Mouse (Mus musculus): ENCODE results near the gene Cul9. TPM values are rescaled to one million over a fixed set of nuclear protein-coding genes. Genes with fewer than 3 reads are reported as not detected.

The Cul9 gene
- polyA plus RNA-seq, 1 experiment from 2014 or later = 2.5 TPM

GRCm38 (mm10) chr17:46486995-46487394 is 59.2 kb downstream of the Cul9 start:
- WGBS (ENCODE audit: insufficient replicate concordance) = 6% methylated on average over 8 of the region's 22 CpGs
- no peak for ATAC-seq (replicated peaks; ENCODE audit: insufficient number of reproducible peaks, low FRiP score, low TSS enrichment)
- Histone ChIP-seq H3K4me1 (ENCODE audit: control insufficient read depth, insufficient read depth, low read length) (peaks cover 9% of the 10 kb centered on the region), H3K27ac (ENCODE audit: low read depth, low read length) (no peak overlapping the region), H3K27me3 (ENCODE audit: control insufficient read depth, insufficient read depth, low read length) (peaks cover 58% of the 10 kb centered on the region), H3K4me3 (ENCODE audit: low read depth, low read length) (peak overlapping the region; percentile 41), H3K9ac (ENCODE audit: low read depth, low read length) (no peak overlapping the region), H3K36me3 (ENCODE audit: control insufficient read depth, insufficient read depth, low read length) (no peaks in the 10 kb centered on the region), H3K4me2 (peak overlapping the region; percentile 73), H3K9me3 (replicated peaks; ENCODE audit: control insufficient read depth, low read length) (no peaks in the 10 kb centered on the region)

DNA sequence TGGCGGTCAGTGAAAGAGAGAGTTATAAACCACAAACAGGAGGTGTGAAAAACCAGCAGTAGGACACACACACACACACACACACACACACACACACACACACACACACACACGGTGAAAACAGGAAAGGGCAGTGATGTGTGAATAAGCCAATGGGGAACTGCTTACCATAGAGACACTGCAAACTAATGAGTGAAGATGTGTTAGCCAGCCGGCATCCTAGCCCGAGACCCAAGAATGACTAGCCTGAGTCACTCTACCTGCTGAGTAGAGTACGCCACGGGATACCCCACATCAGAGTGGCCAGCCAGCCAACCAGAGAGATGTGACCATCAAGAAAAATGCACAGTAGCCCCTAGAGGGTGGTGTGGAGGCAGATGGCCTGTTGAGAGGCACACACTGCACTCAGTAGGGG is 61.7 kb downstream of the Cul9 start:
- 17% methylated on average over 6 of the region's 6 CpGs for WGBS (ENCODE audit: insufficient replicate concordance)
- H3K4me3 ChIP-seq (ENCODE audit: low read depth, low read length) = no peak overlapping the region
- no peaks in the 10 kb centered on the region for H3K9me3 ChIP-seq (replicated peaks; ENCODE audit: control insufficient read depth, low read length)
- H3K4me2 ChIP-seq = peak overlapping the region; percentile 82
- ATAC-seq (replicated peaks; ENCODE audit: insufficient number of reproducible peaks, low FRiP score, low TSS enrichment) = no peak
- peaks cover 59% of the 10 kb centered on the region for H3K27me3 ChIP-seq (ENCODE audit: control insufficient read depth, insufficient read depth, low read length)
- H3K36me3 ChIP-seq (ENCODE audit: control insufficient read depth, insufficient read depth, low read length) = no peaks in the 10 kb centered on the region
- no peak overlapping the region for H3K27ac ChIP-seq (ENCODE audit: low read depth, low read length)
- no peak overlapping the region for H3K9ac ChIP-seq (ENCODE audit: low read depth, low read length)
- peaks cover 9% of the 10 kb centered on the region for H3K4me1 ChIP-seq (ENCODE audit: control insufficient read depth, insufficient read depth, low read length)

DNA sequence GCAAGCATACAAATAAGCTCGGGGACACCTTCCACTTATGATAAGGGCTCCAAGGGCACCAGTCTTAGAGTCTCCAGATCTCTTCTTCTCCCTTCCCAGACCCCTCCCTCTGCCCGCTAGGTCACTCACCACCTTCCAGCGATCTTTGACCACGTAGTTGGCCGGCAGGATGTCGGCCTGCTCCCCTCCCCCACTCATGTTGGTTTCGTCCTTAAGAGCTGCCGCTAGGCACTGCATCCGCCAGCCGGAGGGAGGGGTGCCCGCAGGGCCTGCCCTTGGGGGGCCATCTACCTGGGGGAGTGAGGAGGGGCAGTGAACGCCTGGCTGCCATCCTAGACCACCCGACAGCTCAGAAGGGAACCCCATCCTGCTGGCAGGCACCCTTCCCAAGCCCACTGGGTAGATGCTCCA is 62.2 kb downstream of the Cul9 start:
- H3K9me3 ChIP-seq (replicated peaks; ENCODE audit: control insufficient read depth, low read length) = no peaks in the 10 kb centered on the region
- H3K36me3 ChIP-seq (ENCODE audit: control insufficient read depth, insufficient read depth, low read length) = no peaks in the 10 kb centered on the region
- no peak for ATAC-seq (replicated peaks; ENCODE audit: insufficient number of reproducible peaks, low FRiP score, low TSS enrichment)
- H3K4me1 ChIP-seq (ENCODE audit: control insufficient read depth, insufficient read depth, low read length) = peaks cover 9% of the 10 kb centered on the region
- peaks cover 59% of the 10 kb centered on the region for H3K27me3 ChIP-seq (ENCODE audit: control insufficient read depth, insufficient read depth, low read length)
- peak overlapping the region; percentile 82 for H3K4me2 ChIP-seq
- 3% methylated on average over 13 of the region's 13 CpGs for WGBS (ENCODE audit: insufficient replicate concordance)
- peak overlapping the region; percentile 39 for H3K4me3 ChIP-seq (ENCODE audit: low read depth, low read length)
- peak overlapping the region; percentile 60 for H3K9ac ChIP-seq (ENCODE audit: low read depth, low read length)
- no peak overlapping the region for H3K27ac ChIP-seq (ENCODE audit: low read depth, low read length)

GRCm38 (mm10) chr17:46483561-46484001 is 62.6 kb downstream of the Cul9 start:
- no peaks in the 10 kb centered on the region for H3K9me3 ChIP-seq (replicated peaks; ENCODE audit: control insufficient read depth, low read length)
- WGBS (ENCODE audit: insufficient replicate concordance) = under 1% methylated on average over 16 of the region's 16 CpGs
- H3K4me3 ChIP-seq (ENCODE audit: low read depth, low read length) = peak overlapping the region; percentile 39
- H3K27me3 ChIP-seq (ENCODE audit: control insufficient read depth, insufficient read depth, low read length) = peaks cover 55% of the 10 kb centered on the region
- peaks cover 9% of the 10 kb centered on the region for H3K4me1 ChIP-seq (ENCODE audit: control insufficient read depth, insufficient read depth, low read length)
- H3K27ac ChIP-seq (ENCODE audit: low read depth, low read length) = no peak overlapping the region
- peak overlapping the region; percentile 82 for H3K4me2 ChIP-seq
- peak; percentile 32; the same call in 1 of the 2 replicates for ATAC-seq (replicated peaks; ENCODE audit: insufficient number of reproducible peaks, low FRiP score, low TSS enrichment)
- H3K9ac ChIP-seq (ENCODE audit: low read depth, low read length) = peak overlapping the region; percentile 60; the same call in 1 of the 2 replicates
- H3K36me3 ChIP-seq (ENCODE audit: control insufficient read depth, insufficient read depth, low read length) = no peaks in the 10 kb centered on the region

- peaks cover 2% of the 10 kb centered on the region; the same call in 1 of the 2 replicates for H3K4me1 ChIP-seq (ENCODE audit: control insufficient read depth, insufficient read depth, low read length)
- peaks cover 14% of the 10 kb centered on the region for H3K27me3 ChIP-seq (ENCODE audit: control insufficient read depth, insufficient read depth, low read length)
- no peaks in the 10 kb centered on the region for H3K36me3 ChIP-seq (ENCODE audit: control insufficient read depth, insufficient read depth, low read length)
- H3K4me3 ChIP-seq (ENCODE audit: low read depth, low read length) = no peak overlapping the region
- ATAC-seq (replicated peaks; ENCODE audit: insufficient number of reproducible peaks, low FRiP score, low TSS enrichment) = no peak; the same call in 1 of the 2 replicates
- H3K9ac ChIP-seq (ENCODE audit: low read depth, low read length) = no peak overlapping the region
- no peaks in the 10 kb centered on the region for H3K9me3 ChIP-seq (replicated peaks; ENCODE audit: control insufficient read depth, low read length)
- H3K4me2 ChIP-seq = no peak overlapping the region
- 78% methylated on average over 15 of the region's 15 CpGs for WGBS (ENCODE audit: insufficient replicate concordance)
- no peak overlapping the region for H3K27ac ChIP-seq (ENCODE audit: low read depth, low read length)
Measured at GRCm38 (mm10) chr17:46477286-46477685, 68.9 kb downstream of the Cul9 start.

DNA sequence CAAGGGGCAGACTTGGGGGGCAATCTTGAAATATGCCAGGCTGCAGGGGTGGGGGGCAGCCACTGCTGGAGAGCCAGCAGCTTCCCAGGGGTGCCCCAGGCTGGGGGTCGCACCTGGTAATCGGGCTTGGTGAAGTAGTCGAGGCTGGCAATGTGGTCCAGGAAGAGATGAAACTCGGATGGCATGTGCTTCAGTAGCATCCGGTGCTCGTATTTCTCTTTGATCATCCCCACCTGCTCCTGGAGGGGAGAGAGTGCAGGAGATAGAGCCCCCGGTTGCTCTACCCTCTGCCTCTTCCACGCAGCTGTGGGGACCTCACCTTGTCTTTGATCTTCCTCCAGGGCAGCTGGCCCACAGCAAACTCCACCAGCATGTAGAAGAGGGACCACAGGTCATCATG is 69.6 kb downstream of the Cul9 start:
- H3K4me3 ChIP-seq (ENCODE audit: low read depth, low read length) = no peak overlapping the region
- 74% methylated on average over 8 of the region's 8 CpGs for WGBS (ENCODE audit: insufficient replicate concordance)

GRCm38 (mm10) chr17:46467830-46468229 is 78.4 kb downstream of the Cul9 start:
- Histone ChIP-seq H3K27ac (ENCODE audit: low read depth, low read length) (no peak overlapping the region), H3K36me3 (ENCODE audit: control insufficient read depth, insufficient read depth, low read length) (no peaks in the 10 kb centered on the region), H3K9ac (ENCODE audit: low read depth, low read length) (no peak overlapping the region), H3K27me3 (ENCODE audit: control insufficient read depth, insufficient read depth, low read length) (peaks cover 9% of the 10 kb centered on the region; the same call in 1 of the 2 replicates), H3K4me1 (ENCODE audit: control insufficient read depth, insufficient read depth, low read length) (no peaks in the 10 kb centered on the region), H3K4me2 (no peak overlapping the region), H3K4me3 (ENCODE audit: low read depth, low read length) (no peak overlapping the region), H3K9me3 (replicated peaks; ENCODE audit: control insufficient read depth, low read length) (no peaks in the 10 kb centered on the region)
- ATAC-seq (replicated peaks; ENCODE audit: insufficient number of reproducible peaks, low FRiP score, low TSS enrichment) = no peak
- WGBS (ENCODE audit: insufficient replicate concordance) = 70% methylated on average over 9 of the region's 9 CpGs

More for the DNA sequence above, 69.6 kb downstream of the Cul9 start:
- H3K27ac ChIP-seq (ENCODE audit: low read depth, low read length) = no peak overlapping the region
- H3K36me3 ChIP-seq (ENCODE audit: control insufficient read depth, insufficient read depth, low read length) = no peaks in the 10 kb centered on the region
- no peak for ATAC-seq (replicated peaks; ENCODE audit: insufficient number of reproducible peaks, low FRiP score, low TSS enrichment)
- no peak overlapping the region for H3K9ac ChIP-seq (ENCODE audit: low read depth, low read length)
- no peaks in the 10 kb centered on the region for H3K9me3 ChIP-seq (replicated peaks; ENCODE audit: control insufficient read depth, low read length)
- H3K27me3 ChIP-seq (ENCODE audit: control insufficient read depth, insufficient read depth, low read length) = peaks cover 14% of the 10 kb centered on the region
- peaks cover 2% of the 10 kb centered on the region; the same call in 1 of the 2 replicates for H3K4me1 ChIP-seq (ENCODE audit: control insufficient read depth, insufficient read depth, low read length)
- H3K4me2 ChIP-seq = no peak overlapping the region

GRCm38 (mm10) chr17:46462226-46462625 is 84.0 kb downstream of the Cul9 start:
- H3K4me2 ChIP-seq = no peak overlapping the region
- peaks cover 44% of the 10 kb centered on the region for H3K27me3 ChIP-seq (ENCODE audit: control insufficient read depth, insufficient read depth, low read length)
- no peaks in the 10 kb centered on the region for H3K9me3 ChIP-seq (replicated peaks; ENCODE audit: control insufficient read depth, low read length)
- no peaks in the 10 kb centered on the region for H3K36me3 ChIP-seq (ENCODE audit: control insufficient read depth, insufficient read depth, low read length)
- H3K4me1 ChIP-seq (ENCODE audit: control insufficient read depth, insufficient read depth, low read length) = peaks cover 20% of the 10 kb centered on the region
- H3K9ac ChIP-seq (ENCODE audit: low read depth, low read length) = no peak overlapping the region
- no peak for ATAC-seq (replicated peaks; ENCODE audit: insufficient number of reproducible peaks, low FRiP score, low TSS enrichment)
- no peak overlapping the region for H3K4me3 ChIP-seq (ENCODE audit: low read depth, low read length)
- 45% methylated on average over 5 of the region's 5 CpGs for WGBS (ENCODE audit: insufficient replicate concordance)
- H3K27ac ChIP-seq (ENCODE audit: low read depth, low read length) = no peak overlapping the region

GRCm38 (mm10) chr17:46461347-46461746 is 84.8 kb downstream of the Cul9 start:
- no peak overlapping the region for H3K27ac ChIP-seq (ENCODE audit: low read depth, low read length)
- H3K27me3 ChIP-seq (ENCODE audit: control insufficient read depth, insufficient read depth, low read length) = peaks cover 49% of the 10 kb centered on the region
- H3K4me2 ChIP-seq = peak overlapping the region; percentile 83
- H3K9me3 ChIP-seq (replicated peaks; ENCODE audit: control insufficient read depth, low read length) = no peaks in the 10 kb centered on the region
- WGBS (ENCODE audit: insufficient replicate concordance) = 14% methylated on average over 8 of the region's 8 CpGs
- H3K9ac ChIP-seq (ENCODE audit: low read depth, low read length) = peak overlapping the region; percentile 71; the same call in 1 of the 2 replicates
- peaks cover 20% of the 10 kb centered on the region for H3K4me1 ChIP-seq (ENCODE audit: control insufficient read depth, insufficient read depth, low read length)
- no peak for ATAC-seq (replicated peaks; ENCODE audit: insufficient number of reproducible peaks, low FRiP score, low TSS enrichment)
- H3K4me3 ChIP-seq (ENCODE audit: low read depth, low read length) = peak overlapping the region; percentile 41
- H3K36me3 ChIP-seq (ENCODE audit: control insufficient read depth, insufficient read depth, low read length) = no peaks in the 10 kb centered on the region

Measured in heart, embryonic 11.5 days (tissue).